Mouse (Mus musculus): ENCODE data around the gene Exosc1. TPM values are rescaled to one million over a fixed set of nuclear protein-coding genes. Genes with fewer than 3 reads are reported as not detected.

The Exosc1 gene
- polyA plus RNA-seq, 1 experiment from 2014 or later: 61.3 TPM

- Histone ChIP-seq H3K27me3 (ENCODE audit: control insufficient read depth, insufficient read depth, low read depth, low read length) (no peaks in the 10 kb centered on the region), H3K4me3 (ENCODE audit: low read depth, low read length) (no peak overlapping the region), H3K4me2 (ENCODE audit: low read length) (no peak overlapping the region), H3K36me3 (ENCODE audit: control insufficient read depth, insufficient read depth, low read length) (no peaks in the 10 kb centered on the region), H3K9ac (ENCODE audit: low read depth, low read length) (no peak overlapping the region), H3K27ac (ENCODE audit: low read length) (no peak overlapping the region), H3K4me1 (ENCODE audit: control insufficient read depth, insufficient read depth, low read length) (peaks cover 12% of the 10 kb centered on the region), H3K9me3 (replicated peaks; ENCODE audit: control insufficient read depth, low read length, poor library complexity, severe bottlenecking) (no peaks in the 10 kb centered on the region)
- ATAC-seq: no peak
- WGBS: 82% methylated on average over 3 of the region's 3 CpGs
Measured at GRCm38 (mm10) chr19:41908736-41909135, 24.5 kb downstream of the Exosc1 start.

- WGBS: 54% methylated on average over 8 of the region's 8 CpGs
- Histone ChIP-seq H3K36me3 (ENCODE audit: control insufficient read depth, insufficient read depth, low read length) (no peaks in the 10 kb centered on the region), H3K9ac (ENCODE audit: low read depth, low read length) (peak overlapping the region; percentile 25; the same call in 1 of the 2 replicates), H3K9me3 (replicated peaks; ENCODE audit: control insufficient read depth, low read length, poor library complexity, severe bottlenecking) (no peaks in the 10 kb centered on the region), H3K4me1 (ENCODE audit: control insufficient read depth, insufficient read depth, low read length) (no peaks in the 10 kb centered on the region), H3K27ac (ENCODE audit: low read length) (no peak overlapping the region), H3K4me2 (ENCODE audit: low read length) (no peak overlapping the region), H3K4me3 (ENCODE audit: low read depth, low read length) (no peak overlapping the region), H3K27me3 (ENCODE audit: control insufficient read depth, insufficient read depth, low read depth, low read length) (no peaks in the 10 kb centered on the region)
- ATAC-seq: no peak
Measured at GRCm38 (mm10) chr19:41907079-41907760, 26.0 kb downstream of the Exosc1 start.

GRCm38 (mm10) chr19:41906311-41907078 is 26.7 kb downstream of the Exosc1 start:
- no peak overlapping the region for H3K4me3 ChIP-seq (ENCODE audit: low read depth, low read length)
- H3K9me3 ChIP-seq (replicated peaks; ENCODE audit: control insufficient read depth, low read length, poor library complexity, severe bottlenecking): no peaks in the 10 kb centered on the region
- no peak overlapping the region for H3K27ac ChIP-seq (ENCODE audit: low read length)
- no peaks in the 10 kb centered on the region for H3K27me3 ChIP-seq (ENCODE audit: control insufficient read depth, insufficient read depth, low read depth, low read length)
- H3K4me2 ChIP-seq (ENCODE audit: low read length): no peak overlapping the region
- H3K9ac ChIP-seq (ENCODE audit: low read depth, low read length): no peak overlapping the region
- no peaks in the 10 kb centered on the region for H3K36me3 ChIP-seq (ENCODE audit: control insufficient read depth, insufficient read depth, low read length)
- ATAC-seq: no peak
- WGBS: 73% methylated on average over 6 of the region's 6 CpGs
- no peaks in the 10 kb centered on the region for H3K4me1 ChIP-seq (ENCODE audit: control insufficient read depth, insufficient read depth, low read length)

- Histone ChIP-seq H3K4me1 (ENCODE audit: control insufficient read depth, insufficient read depth, low read length) (no peaks in the 10 kb centered on the region), H3K9ac (ENCODE audit: low read depth, low read length) (no peak overlapping the region), H3K36me3 (ENCODE audit: control insufficient read depth, insufficient read depth, low read length) (no peaks in the 10 kb centered on the region), H3K27me3 (ENCODE audit: control insufficient read depth, insufficient read depth, low read depth, low read length) (no peaks in the 10 kb centered on the region), H3K4me2 (ENCODE audit: low read length) (no peak overlapping the region), H3K27ac (ENCODE audit: low read length) (no peak overlapping the region), H3K4me3 (ENCODE audit: low read depth, low read length) (no peak overlapping the region), H3K9me3 (replicated peaks; ENCODE audit: control insufficient read depth, low read length, poor library complexity, severe bottlenecking) (no peaks in the 10 kb centered on the region)
- WGBS: 83% methylated on average over 2 of the region's 2 CpGs
- ATAC-seq: no peak
Measured at GRCm38 (mm10) chr19:41905246-41905645, 28.0 kb downstream of the Exosc1 start.

- ATAC-seq: no peak
- Histone ChIP-seq H3K4me2 (ENCODE audit: low read length) (no peak overlapping the region), H3K9me3 (replicated peaks; ENCODE audit: control insufficient read depth, low read length, poor library complexity, severe bottlenecking) (no peaks in the 10 kb centered on the region), H3K27ac (ENCODE audit: low read length) (no peak overlapping the region), H3K4me3 (ENCODE audit: low read depth, low read length) (no peak overlapping the region), H3K36me3 (ENCODE audit: control insufficient read depth, insufficient read depth, low read length) (no peaks in the 10 kb centered on the region), H3K27me3 (ENCODE audit: control insufficient read depth, insufficient read depth, low read depth, low read length) (no peaks in the 10 kb centered on the region), H3K4me1 (ENCODE audit: control insufficient read depth, insufficient read depth, low read length) (no peaks in the 10 kb centered on the region), H3K9ac (ENCODE audit: low read depth, low read length) (no peak overlapping the region)
- 86% methylated on average over 10 of the region's 10 CpGs for WGBS
Measured at GRCm38 (mm10) chr19:41902848-41903593, 30.2 kb downstream of the Exosc1 start.

- 43% methylated on average over 2 of the region's 2 CpGs for WGBS
- Histone ChIP-seq H3K4me3 (ENCODE audit: low read depth, low read length) (no peak overlapping the region), H3K4me2 (ENCODE audit: low read length) (no peak overlapping the region), H3K36me3 (ENCODE audit: control insufficient read depth, insufficient read depth, low read length) (no peaks in the 10 kb centered on the region), H3K4me1 (ENCODE audit: control insufficient read depth, insufficient read depth, low read length) (no peaks in the 10 kb centered on the region), H3K27ac (ENCODE audit: low read length) (no peak overlapping the region), H3K27me3 (ENCODE audit: control insufficient read depth, insufficient read depth, low read depth, low read length) (no peaks in the 10 kb centered on the region), H3K9ac (ENCODE audit: low read depth, low read length) (no peak overlapping the region), H3K9me3 (replicated peaks; ENCODE audit: control insufficient read depth, low read length, poor library complexity, severe bottlenecking) (no peaks in the 10 kb centered on the region)
- ATAC-seq: no peak
Measured at GRCm38 (mm10) chr19:41901696-41902095, 31.5 kb downstream of the Exosc1 start.

GRCm38 (mm10) chr19:41900495-41901090 is 32.6 kb downstream of the Exosc1 start:
- 92% methylated on average over 8 of the region's 8 CpGs for WGBS
- Histone ChIP-seq H3K4me1 (ENCODE audit: control insufficient read depth, insufficient read depth, low read length) (peaks cover 3% of the 10 kb centered on the region; the same call in 1 of the 2 replicates), H3K27me3 (ENCODE audit: control insufficient read depth, insufficient read depth, low read depth, low read length) (no peaks in the 10 kb centered on the region), H3K9me3 (replicated peaks; ENCODE audit: control insufficient read depth, low read length, poor library complexity, severe bottlenecking) (no peaks in the 10 kb centered on the region), H3K4me2 (ENCODE audit: low read length) (no peak overlapping the region), H3K4me3 (ENCODE audit: low read depth, low read length) (no peak overlapping the region), H3K9ac (ENCODE audit: low read depth, low read length) (no peak overlapping the region), H3K27ac (ENCODE audit: low read length) (no peak overlapping the region), H3K36me3 (ENCODE audit: control insufficient read depth, insufficient read depth, low read length) (no peaks in the 10 kb centered on the region)
- no peak for ATAC-seq

GRCm38 (mm10) chr19:41898860-41899259 is 34.4 kb downstream of the Exosc1 start:
- peaks cover 15% of the 10 kb centered on the region for H3K4me1 ChIP-seq (ENCODE audit: control insufficient read depth, insufficient read depth, low read length)
- H3K9me3 ChIP-seq (replicated peaks; ENCODE audit: control insufficient read depth, low read length, poor library complexity, severe bottlenecking): no peaks in the 10 kb centered on the region
- ATAC-seq: no peak
- no peak overlapping the region for H3K27ac ChIP-seq (ENCODE audit: low read length)
- H3K27me3 ChIP-seq (ENCODE audit: control insufficient read depth, insufficient read depth, low read depth, low read length): no peaks in the 10 kb centered on the region
- H3K4me3 ChIP-seq (ENCODE audit: low read depth, low read length): no peak overlapping the region
- no peak overlapping the region for H3K4me2 ChIP-seq (ENCODE audit: low read length)
- no peaks in the 10 kb centered on the region for H3K36me3 ChIP-seq (ENCODE audit: control insufficient read depth, insufficient read depth, low read length)
- 47% methylated on average over 4 of the region's 4 CpGs for WGBS
- no peak overlapping the region for H3K9ac ChIP-seq (ENCODE audit: low read depth, low read length)

Measured in midbrain, embryonic 16.5 days (tissue).